Mouse (Mus musculus): ENCODE results near the gene Calm2. TPM values are rescaled to one million over a fixed set of nuclear protein-coding genes. Genes with fewer than 3 reads are reported as not detected.
A peak's percentile ranks its signal among the peaks of the same experiment; 100 is the strongest.

Gene Calm2
- polyA plus RNA-seq, 1 experiment from 2014 or later = 2,954 TPM

DNA sequence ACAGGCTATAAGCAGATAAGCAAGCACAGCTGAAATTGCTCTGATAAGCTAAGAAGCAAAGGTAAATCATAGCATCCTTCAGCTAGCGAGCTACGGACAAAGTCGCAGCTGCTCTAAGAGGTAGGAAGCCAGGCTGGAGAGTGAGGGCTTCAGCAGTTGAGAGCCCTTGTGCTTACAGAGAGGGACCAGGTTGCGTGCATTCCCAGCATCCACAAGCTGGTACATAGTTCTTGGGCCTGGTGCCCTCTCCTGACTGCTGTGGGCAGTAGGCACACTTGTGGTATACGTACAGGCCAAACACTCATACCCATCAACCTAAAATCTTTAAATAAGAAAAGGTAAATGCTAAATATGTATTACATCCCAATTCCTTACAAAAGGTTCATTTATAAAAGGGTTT lies 14.0 kb downstream of the Calm2 start:
- no peaks in the 10 kb centered on the region for H3K9me3 ChIP-seq
- no peak overlapping the region for H3K9ac ChIP-seq
- ATAC-seq (ENCODE audit: low read depth) = no peak
- no peak overlapping the region for H3K4me3 ChIP-seq
- H3K4me1 ChIP-seq (replicated peaks) = peaks cover 9% of the 10 kb centered on the region
- 98% methylated on average over 5 of the region's 5 CpGs for WGBS
- H3K36me3 ChIP-seq = peaks cover 70% of the 10 kb centered on the region
- no peaks in the 10 kb centered on the region for H3K27me3 ChIP-seq
- H3K27ac ChIP-seq (replicated peaks) = no peak overlapping the region
- no peak overlapping the region for H3K4me2 ChIP-seq

DNA sequence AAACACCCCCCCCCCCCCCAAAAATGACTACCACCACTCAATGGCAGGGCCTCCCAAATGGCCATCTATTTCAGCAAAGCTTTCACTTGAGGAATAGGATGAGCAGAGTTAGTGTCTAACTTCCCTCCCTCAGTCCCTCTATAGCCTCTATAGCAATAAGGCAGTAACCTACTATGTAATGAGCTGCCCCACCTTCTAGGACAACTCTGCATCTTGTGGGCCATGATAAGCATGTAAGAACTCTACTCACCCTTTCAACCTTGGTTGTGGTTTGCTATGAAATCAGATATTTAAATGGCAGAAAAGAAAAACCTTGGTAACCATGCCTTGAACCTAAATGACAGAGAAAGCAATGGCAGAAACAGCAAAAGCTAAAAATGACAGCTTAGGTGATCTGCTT lies 14.4 kb downstream of the Calm2 start:
- Histone ChIP-seq H3K36me3 (peaks cover 70% of the 10 kb centered on the region), H3K4me1 (replicated peaks) (peaks cover 5% of the 10 kb centered on the region), H3K27me3 (no peaks in the 10 kb centered on the region), H3K9me3 (no peaks in the 10 kb centered on the region), H3K9ac (no peak overlapping the region), H3K27ac (replicated peaks) (no peak overlapping the region), H3K4me3 (no peak overlapping the region), H3K4me2 (no peak overlapping the region)
- no peak for ATAC-seq (ENCODE audit: low read depth)

DNA sequence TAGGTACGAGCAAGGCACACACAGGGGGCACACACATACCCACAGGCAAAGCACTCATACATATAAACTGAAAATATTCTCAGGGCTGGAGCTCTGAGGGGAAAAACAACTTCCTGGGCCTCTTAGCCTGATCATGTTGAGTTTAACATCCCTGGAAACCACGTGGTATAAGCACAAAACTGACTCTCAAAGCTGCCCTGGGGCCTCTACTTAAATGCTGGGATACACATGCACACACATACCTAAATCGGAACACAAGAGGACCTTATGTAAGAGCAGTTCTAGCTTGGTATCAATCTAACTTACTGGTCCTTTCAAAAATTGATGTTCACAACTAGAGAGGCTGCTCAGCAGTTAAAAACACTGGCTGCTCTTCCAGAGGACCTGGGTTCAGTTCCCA lies 17.3 kb downstream of the Calm2 start:
- no peak overlapping the region for H3K4me3 ChIP-seq
- WGBS = 88% methylated on average over 3 of the region's 3 CpGs
- no peak for ATAC-seq (ENCODE audit: low read depth)
- H3K27me3 ChIP-seq = no peaks in the 10 kb centered on the region
- no peak overlapping the region for H3K27ac ChIP-seq (replicated peaks)
- H3K4me2 ChIP-seq = no peak overlapping the region
- no peaks in the 10 kb centered on the region for H3K9me3 ChIP-seq
- no peak overlapping the region for H3K9ac ChIP-seq
- peaks cover 54% of the 10 kb centered on the region for H3K36me3 ChIP-seq
- no peaks in the 10 kb centered on the region for H3K4me1 ChIP-seq (replicated peaks)

DNA sequence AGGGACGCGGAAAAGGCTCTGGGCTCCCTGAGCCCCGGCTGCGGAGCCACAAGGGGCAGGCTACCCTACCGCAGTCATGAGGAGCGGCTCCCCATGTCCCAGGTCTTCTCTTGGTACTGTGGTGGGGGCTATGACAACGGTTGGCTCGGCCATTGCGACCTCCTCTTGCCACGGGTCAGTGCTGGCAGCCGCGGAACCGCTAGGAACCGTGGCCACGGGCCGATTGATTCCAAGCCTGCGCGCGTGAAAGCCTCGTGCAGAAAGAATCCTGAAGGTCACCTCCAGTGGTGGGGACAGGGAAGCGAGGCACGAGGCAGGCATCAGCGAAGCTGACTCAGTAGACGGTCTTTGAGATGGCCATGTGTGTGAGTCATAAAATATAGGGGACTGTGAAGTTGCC lies 19.2 kb downstream of the Calm2 start, which contains the start of gene Stpg4:
Gene Stpg4, minus strand, starts transcription at position 231 of the 400 bp plus-strand sequence.
- Histone ChIP-seq H3K27ac (replicated peaks) (no peak within 1 kb of the TSS), H3K4me3 (no peak within 1 kb of the TSS), H3K9me3 (no peaks in the 10 kb centered on the region), H3K36me3 (peaks cover 39% of the 10 kb centered on the region), H3K4me1 (replicated peaks) (no peaks in the 10 kb centered on the region), H3K27me3 (no peaks in the 10 kb centered on the region), H3K4me2 (no peak within 1 kb of the TSS), H3K9ac (no peak within 1 kb of the TSS)
- no peak for ATAC-seq (ENCODE audit: low read depth)
- 60% methylated on average over 24 of the region's 24 CpGs for WGBS

DNA sequence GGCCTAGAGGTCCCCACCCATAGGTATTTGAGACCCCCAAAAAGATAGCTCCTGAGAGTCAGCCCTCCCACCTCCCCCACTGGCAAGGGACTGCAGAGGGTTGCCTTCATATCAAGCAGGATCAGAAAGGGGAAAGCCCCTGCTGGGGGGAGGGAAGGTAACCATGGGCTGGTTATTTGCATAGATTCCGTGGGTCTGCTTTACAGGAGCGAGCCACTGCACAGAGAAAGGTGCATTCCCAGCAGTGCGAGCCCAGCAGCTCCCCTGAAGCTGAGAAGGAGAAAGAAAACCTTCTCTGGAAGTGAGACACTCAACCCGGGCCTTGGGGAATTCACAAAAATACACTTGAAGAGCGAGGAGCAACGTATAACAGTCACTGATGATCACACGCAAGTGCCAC lies 28.7 kb downstream of the Calm2 start:
- no peaks in the 10 kb centered on the region for H3K9me3 ChIP-seq
- H3K27ac ChIP-seq (replicated peaks) = no peak overlapping the region
- H3K4me2 ChIP-seq = no peak overlapping the region
- 80% methylated on average over 7 of the region's 7 CpGs for WGBS
- 0 out of 2 replicates have a peak, but pooled peaks cover 7% of the 10 kb centered on the region for H3K36me3 ChIP-seq
- ATAC-seq (ENCODE audit: low read depth) = no peak
- no peaks in the 10 kb centered on the region for H3K27me3 ChIP-seq
- H3K9ac ChIP-seq = no peak overlapping the region
- H3K4me3 ChIP-seq = no peak overlapping the region
- no peaks in the 10 kb centered on the region for H3K4me1 ChIP-seq (replicated peaks)

DNA sequence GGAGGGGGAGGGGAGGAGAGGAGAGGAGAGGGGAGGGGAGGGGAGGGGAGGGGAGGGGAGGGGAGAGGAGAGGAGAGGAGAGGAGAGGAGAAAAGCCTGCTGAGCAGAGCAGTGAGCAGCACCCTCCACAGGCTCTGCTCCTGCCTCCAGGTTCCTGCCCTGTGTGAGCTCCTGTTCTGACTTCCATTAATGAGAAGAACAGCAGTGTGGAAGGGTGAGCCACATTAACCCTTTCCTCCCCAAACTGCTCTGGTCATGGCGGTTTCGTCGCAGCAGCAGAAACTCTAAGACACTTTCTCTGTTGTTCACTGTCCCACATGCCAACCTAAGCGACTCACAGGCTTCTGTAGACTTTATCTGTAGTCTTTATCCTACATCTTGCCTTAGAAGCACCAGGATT lies 40.1 kb downstream of the Calm2 start:
- no peak for ATAC-seq (ENCODE audit: low read depth)
- H3K4me2 ChIP-seq = no peak overlapping the region
- H3K36me3 ChIP-seq = no peaks in the 10 kb centered on the region
- WGBS = 81% methylated on average over 4 of the region's 4 CpGs
- H3K4me3 ChIP-seq = no peak overlapping the region
- no peak overlapping the region for H3K9ac ChIP-seq
- H3K9me3 ChIP-seq = no peaks in the 10 kb centered on the region
- H3K27me3 ChIP-seq = no peaks in the 10 kb centered on the region
- no peak overlapping the region for H3K27ac ChIP-seq (replicated peaks)
- no peaks in the 10 kb centered on the region for H3K4me1 ChIP-seq (replicated peaks)

DNA sequence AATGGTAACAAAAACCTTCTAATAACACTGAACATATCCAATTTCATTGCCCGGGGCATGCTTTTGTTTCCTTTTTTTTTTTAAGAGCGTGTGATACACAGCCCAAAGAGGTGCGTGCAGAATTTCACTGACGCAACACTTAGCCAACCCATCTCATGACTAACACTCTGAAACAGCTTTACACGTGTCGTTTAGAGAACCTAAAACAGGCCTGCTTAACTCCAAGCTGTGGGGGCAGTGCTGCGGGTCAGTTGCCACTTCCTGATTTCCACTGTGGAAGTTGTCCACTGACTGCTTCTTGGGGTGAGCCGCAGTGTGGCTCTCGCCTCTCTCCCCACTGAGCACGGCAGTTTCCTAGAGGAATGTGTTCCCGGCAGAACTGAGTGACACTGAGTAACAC lies 41.2 kb downstream of the Calm2 start:
- Histone ChIP-seq H3K9ac (no peak overlapping the region), H3K4me1 (replicated peaks) (no peaks in the 10 kb centered on the region), H3K4me2 (no peak overlapping the region), H3K9me3 (no peaks in the 10 kb centered on the region), H3K27me3 (no peaks in the 10 kb centered on the region), H3K27ac (replicated peaks) (no peak overlapping the region), H3K4me3 (no peak overlapping the region), H3K36me3 (no peaks in the 10 kb centered on the region)
- 73% methylated on average over 11 of the region's 11 CpGs for WGBS
- ATAC-seq (ENCODE audit: low read depth) = no peak

DNA sequence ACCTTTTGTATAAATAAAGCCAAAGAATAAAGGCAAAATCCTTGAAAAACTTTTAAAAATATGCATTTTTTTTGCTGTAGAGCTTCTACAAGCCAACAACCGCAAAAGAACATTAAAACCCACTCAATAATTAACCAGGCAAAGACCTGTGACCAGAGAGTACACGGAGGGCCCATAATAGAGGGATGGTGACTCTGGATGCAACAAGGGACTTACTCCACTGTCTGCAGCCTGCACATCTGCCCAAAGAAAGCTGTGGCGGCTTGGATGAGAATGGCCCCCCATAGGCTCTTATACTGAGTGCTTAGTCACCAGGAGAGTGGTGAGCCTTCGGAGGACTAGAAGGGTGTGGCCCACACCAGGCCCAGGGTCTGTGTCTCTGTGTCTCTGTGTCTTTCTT lies 43.3 kb downstream of the Calm2 start:
- no peaks in the 10 kb centered on the region for H3K4me1 ChIP-seq (replicated peaks)
- no peak overlapping the region for H3K9ac ChIP-seq
- H3K4me3 ChIP-seq = no peak overlapping the region
- H3K27ac ChIP-seq (replicated peaks) = no peak overlapping the region
- no peaks in the 10 kb centered on the region for H3K36me3 ChIP-seq
- H3K27me3 ChIP-seq = no peaks in the 10 kb centered on the region
- no peak for ATAC-seq (ENCODE audit: low read depth)
- 64% methylated on average over 4 of the region's 4 CpGs for WGBS
- H3K9me3 ChIP-seq = no peaks in the 10 kb centered on the region
- no peak overlapping the region for H3K4me2 ChIP-seq

DNA sequence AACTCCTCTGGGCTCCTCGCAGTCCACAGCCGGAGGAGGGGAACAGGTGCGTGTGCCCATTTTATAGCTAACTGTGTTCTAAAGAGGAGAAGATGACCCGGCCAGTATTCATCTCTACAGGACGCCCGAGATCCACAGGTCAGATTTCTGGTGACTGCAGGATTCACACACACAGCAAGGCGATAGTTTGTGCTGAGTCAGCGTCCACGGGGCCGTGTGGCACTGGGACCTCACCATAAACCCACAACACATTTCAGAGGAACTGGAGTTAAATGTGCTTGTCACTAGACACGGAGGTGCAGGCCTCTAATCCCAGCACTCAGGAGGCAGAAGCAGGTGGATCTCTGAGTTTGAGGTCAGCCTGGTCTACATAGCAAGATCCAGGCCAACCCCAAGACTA lies 44.3 kb downstream of the Calm2 start:
- H3K4me1 ChIP-seq (replicated peaks) = no peaks in the 10 kb centered on the region
- no peak for ATAC-seq (ENCODE audit: low read depth)
- H3K9ac ChIP-seq = no peak overlapping the region
- H3K4me3 ChIP-seq = no peak overlapping the region
- WGBS = 91% methylated on average over 11 of the region's 11 CpGs
- no peaks in the 10 kb centered on the region for H3K27me3 ChIP-seq
- H3K9me3 ChIP-seq = no peaks in the 10 kb centered on the region
- no peak overlapping the region for H3K4me2 ChIP-seq
- no peak overlapping the region for H3K27ac ChIP-seq (replicated peaks)
- H3K36me3 ChIP-seq = no peaks in the 10 kb centered on the region

DNA sequence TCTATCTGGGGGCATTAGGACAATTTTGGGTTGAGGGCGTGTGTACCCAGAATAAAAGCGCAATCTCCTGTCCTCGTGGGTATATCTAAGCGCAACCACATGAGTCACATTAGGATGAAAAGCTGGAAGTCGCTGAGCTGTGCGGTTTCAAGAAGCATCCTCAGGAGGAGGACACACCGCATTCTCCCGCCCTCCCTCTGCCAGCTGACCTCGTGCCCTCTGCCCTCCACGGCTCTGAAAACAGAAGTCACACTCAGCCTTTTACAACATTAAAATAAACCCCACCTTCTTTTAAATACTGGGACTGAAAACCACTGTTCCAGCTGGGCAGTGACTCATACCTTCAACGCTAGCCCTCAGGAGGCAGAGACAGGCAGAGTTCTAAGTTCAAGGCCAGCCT lies 49.6 kb downstream of the Calm2 start:
- Histone ChIP-seq H3K9me3 (no peaks in the 10 kb centered on the region), H3K27ac (replicated peaks) (no peak overlapping the region), H3K9ac (no peak overlapping the region), H3K4me2 (no peak overlapping the region), H3K4me3 (no peak overlapping the region), H3K4me1 (replicated peaks) (no peaks in the 10 kb centered on the region), H3K36me3 (no peaks in the 10 kb centered on the region), H3K27me3 (no peaks in the 10 kb centered on the region)
- ATAC-seq (ENCODE audit: low read depth) = no peak
- WGBS = 71% methylated on average over 11 of the region's 11 CpGs

DNA sequence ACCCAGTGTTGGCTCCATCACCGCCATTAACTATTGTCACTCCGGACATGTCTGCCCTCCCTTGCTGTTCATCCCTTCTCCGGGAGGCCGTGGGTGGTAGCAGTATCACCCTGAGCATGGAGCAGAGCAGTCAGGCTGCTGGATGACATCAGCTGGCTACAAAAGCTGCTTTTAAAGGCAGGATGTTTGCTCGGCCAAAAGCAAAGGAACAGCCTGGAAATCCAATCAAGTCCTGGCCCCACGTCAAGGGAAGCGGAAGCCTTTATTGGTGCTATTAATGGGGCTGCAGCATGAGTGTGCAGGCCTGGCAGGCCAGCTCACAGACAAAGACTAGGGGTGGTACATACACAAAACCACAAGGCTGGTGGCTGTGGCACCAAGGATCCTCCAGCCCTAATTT lies 55.5 kb downstream of the Calm2 start:
- WGBS = 39% methylated on average over 7 of the region's 7 CpGs
- no peaks in the 10 kb centered on the region for H3K9me3 ChIP-seq
- peak overlapping the region; percentile 28; the same call in 1 of the 2 replicates for H3K27ac ChIP-seq (replicated peaks)
- no peak for ATAC-seq (ENCODE audit: low read depth)
- peaks cover 9% of the 10 kb centered on the region for H3K4me1 ChIP-seq (replicated peaks)
- no peaks in the 10 kb centered on the region for H3K27me3 ChIP-seq
- no peak overlapping the region for H3K4me3 ChIP-seq
- H3K36me3 ChIP-seq = no peaks in the 10 kb centered on the region
- no peak overlapping the region for H3K9ac ChIP-seq
- no peak overlapping the region for H3K4me2 ChIP-seq

DNA sequence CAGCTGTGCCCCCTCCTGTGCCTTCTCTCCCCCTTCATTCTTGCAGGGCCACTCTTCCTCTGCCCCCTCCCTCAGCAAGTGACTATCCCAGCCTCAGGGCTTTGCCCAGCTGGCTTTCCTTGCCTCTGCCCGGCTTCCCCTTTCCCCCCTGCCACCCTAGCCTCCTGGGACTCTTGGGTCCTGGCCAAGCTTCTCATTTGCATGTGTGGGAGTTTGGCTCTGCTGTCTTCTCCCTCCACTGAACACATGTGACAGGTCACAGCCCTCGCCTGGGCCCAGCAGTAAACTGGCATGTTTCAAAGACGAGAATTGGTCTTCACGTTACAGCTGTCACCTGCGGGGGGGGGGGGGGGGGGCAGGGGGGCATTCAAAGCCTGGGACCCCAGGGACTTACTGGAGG lies 59.7 kb downstream of the Calm2 start:
- Histone ChIP-seq H3K27me3 (no peaks in the 10 kb centered on the region), H3K36me3 (no peaks in the 10 kb centered on the region), H3K4me2 (no peak overlapping the region), H3K9me3 (no peaks in the 10 kb centered on the region), H3K27ac (replicated peaks) (peak overlapping the region; percentile 46; the same call in 1 of the 2 replicates), H3K4me1 (replicated peaks) (peaks cover 9% of the 10 kb centered on the region), H3K9ac (0 out of 2 replicates have a peak overlapping the region, but pooled peaks have one; percentile 26), H3K4me3 (no peak overlapping the region)
- ATAC-seq (ENCODE audit: low read depth) = peak; percentile 64; the same call in 1 of the 2 replicates
- WGBS = 18% methylated on average over 5 of the region's 5 CpGs

DNA sequence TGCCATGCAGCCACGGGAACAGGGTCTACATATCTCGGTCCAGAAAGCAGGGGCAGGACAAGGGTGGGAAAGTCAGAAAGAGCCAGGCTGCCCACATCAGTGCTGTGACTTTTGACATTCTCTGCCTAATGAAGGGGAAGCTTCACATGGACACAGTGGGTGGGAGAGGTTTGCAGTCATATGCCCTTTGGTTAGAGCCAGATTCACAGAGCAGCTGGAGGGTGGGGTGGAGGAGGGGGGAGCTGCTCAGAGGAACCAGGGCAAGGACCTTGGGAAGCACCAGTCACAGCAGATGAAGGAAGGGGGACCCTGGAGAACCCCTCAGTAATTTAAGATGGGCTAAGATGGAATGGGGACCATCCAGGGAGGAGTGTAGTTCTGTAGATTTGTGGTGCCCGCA lies 60.9 kb downstream of the Calm2 start:
- Histone ChIP-seq H3K27me3 (no peaks in the 10 kb centered on the region), H3K9me3 (no peaks in the 10 kb centered on the region), H3K27ac (replicated peaks) (no peak overlapping the region), H3K4me2 (no peak overlapping the region), H3K36me3 (no peaks in the 10 kb centered on the region), H3K9ac (no peak overlapping the region), H3K4me3 (no peak overlapping the region), H3K4me1 (replicated peaks) (peaks cover 12% of the 10 kb centered on the region)
- ATAC-seq (ENCODE audit: low read depth) = no peak
- WGBS = 73% methylated on average over 3 of the region's 3 CpGs

Measured in neural tube, embryonic 13.5 days (tissue).